Mouse (Mus musculus) left cerebral cortex, adult 8-10 months (tissue): ENCODE measurements around the gene Gsdme. TPM values are rescaled to one million over a fixed set of nuclear protein-coding genes. Genes with fewer than 3 reads are reported as not detected.

Experiments
- DNase-seq, 2 experiments: peaks; one replicate each; pipeline ENCODE4 v3.0.0; 2022; ENCODE audit warnings: low spot score in 2 of 2
- total RNA-seq, 4 experiments: library from RNA; stranded (reverse); gene quantifications; 2 replicates each; pipeline ENCODE4 v1.2.4; 2022

The Gsdme gene
- total RNA-seq, 4 experiments from 2014 or later = 14.1 to 14.8 (median 14.3) TPM

GRCm38 (mm10) chr6:50191605-50192004 is 72.1 kb downstream of the Gsdme start:
- DNase-seq = no peak

DNA sequence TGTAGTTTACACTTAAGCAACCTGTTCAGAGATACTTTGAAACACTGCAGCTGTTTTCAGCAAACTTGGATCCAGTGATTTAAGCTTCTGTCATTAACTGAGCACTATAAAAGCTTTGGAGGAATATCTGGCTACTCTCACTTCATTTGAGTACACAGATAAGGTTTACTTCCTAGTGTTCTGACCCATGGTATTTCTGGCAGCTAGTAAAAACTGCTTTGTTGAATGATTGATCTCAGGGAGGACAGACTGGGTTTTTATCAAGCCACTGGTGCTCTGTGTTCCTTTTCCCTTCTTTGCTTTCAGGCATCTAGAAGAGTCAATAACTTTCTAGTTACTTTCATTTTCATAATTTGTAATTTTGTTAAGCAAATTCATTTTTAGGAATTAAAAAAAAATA is 74.3 kb downstream of the Gsdme start:
- no peak for DNase-seq

DNA sequence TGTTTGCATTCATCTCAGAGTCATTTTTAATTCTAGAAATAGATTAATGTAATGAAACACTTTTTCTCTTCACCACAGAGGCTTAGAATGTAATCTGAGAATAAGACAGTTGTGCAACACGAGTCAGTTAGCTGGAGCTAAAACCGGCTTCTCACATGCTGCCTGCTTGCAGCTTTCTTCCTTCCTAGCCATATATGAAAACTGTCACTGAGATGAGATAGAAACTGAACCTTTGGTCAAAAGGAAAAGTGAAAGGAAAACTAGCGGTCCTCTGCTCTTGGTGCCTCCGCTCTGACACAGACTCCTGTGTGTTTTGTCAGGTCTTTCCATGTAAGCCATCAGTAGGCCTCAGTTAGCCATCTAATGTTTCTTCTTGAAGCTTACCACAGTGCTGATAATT is 75.7 kb downstream of the Gsdme start:
- no peak for DNase-seq

DNA sequence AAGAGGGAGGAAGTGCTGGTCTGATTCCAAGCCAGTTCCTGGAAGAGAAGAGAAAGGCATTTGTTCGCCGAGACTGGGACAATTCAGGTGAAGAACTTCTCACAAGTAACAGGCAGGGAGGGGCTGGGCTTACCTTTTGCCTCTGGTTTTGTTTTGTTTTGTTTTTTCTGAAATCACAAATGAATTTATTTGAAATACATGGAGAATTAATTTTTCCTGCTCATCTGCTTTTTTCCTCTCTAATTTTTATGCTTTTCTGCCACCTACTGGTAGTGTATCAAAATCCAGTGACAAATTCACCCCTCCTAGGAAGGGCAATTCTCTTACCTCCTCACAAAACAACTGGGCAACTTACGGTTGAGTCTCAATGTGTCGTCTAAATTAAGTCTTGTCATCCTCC is 83.5 kb downstream of the Gsdme start:
- no peak for DNase-seq

GRCm38 (mm10) chr6:50175736-50176135 is 87.9 kb downstream of the Gsdme start:
- DNase-seq = no peak

DNA sequence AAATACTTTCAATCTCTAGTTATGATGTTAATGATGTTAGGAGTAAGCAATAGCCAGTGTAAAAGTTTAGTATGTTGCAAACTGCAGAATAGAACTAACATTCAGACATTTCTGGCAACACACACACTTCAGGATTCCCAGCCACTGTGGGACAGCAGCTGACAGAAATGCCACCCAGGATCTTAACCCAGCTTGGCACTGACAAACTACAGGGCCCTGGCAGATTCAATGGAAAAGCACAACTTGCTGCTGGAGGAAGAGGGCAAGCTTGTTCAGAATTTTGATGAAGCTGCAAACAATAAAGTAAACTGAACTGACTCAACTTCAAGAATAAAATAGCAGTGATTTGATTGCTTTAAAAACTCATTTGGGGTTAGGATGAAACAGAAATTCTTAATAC is 93.9 kb downstream of the Gsdme start:
- DNase-seq = no peak

DNA sequence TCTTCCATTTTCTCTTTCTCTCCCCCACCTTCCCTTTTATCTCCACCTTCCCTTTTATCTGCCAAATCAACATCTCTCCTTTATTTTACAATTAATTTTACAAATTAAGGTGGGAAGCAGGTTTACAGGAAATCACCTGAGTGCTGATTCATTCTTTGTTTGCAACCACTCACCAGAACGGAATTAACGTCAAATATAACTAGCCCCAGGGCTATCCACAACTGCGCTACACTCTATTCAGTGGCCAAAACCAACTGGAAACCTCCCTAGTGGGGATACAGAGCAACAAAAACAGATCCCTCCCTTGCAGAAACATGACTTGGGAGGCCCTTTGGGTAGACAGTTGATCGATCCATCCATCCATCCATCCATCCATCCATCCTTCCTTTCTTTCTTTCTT is 94.8 kb downstream of the Gsdme start:
- no peak for DNase-seq

DNA sequence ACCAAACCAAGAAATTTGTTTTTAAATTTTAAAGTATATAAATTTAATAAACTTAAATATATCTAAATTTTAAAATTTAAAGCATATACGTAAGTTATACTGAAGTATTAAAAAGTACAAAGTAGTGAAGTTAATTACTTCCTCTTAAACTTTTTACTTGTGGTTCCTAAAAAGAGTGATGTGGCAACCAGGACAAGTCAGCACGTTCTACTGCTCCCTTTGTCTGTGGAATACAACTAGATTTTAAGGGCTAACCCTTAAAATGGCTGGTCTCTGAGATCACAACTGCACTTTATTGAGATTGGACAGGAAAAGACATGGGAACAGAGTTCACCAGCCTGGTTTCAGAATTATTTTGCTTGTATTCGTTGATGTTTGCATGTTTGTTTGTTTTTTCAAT is 100.6 kb downstream of the Gsdme start:
- no peak for DNase-seq

- no peak for DNase-seq
Measured at GRCm38 (mm10) chr6:50159842-50160241, 103.8 kb downstream of the Gsdme start.

DNA sequence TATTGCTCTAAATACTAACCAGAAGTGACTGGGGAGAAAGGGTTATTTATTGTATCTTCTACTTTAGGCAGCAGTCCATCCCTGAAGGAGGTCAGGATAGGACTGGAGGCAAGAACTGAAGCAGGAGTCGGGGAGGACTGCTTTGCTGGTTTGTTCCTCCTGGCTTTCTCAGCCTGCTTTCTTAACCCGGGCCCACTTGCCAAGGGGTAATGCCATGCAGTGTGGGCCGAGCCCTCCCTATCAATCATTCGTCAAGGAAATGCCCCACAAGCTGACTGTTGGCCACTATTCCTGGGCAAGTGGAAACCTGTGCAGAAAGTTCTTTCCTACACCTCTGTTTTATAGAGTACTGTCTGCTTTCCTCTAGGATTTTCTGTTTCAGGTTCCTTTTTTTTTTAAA is 114.3 kb downstream of the Gsdme start:
- DNase-seq = no peak

GRCm38 (mm10) chr6:50146158-50146557 is 117.5 kb downstream of the Gsdme start:
- no peak for DNase-seq

- DNase-seq = no peak
Measured at GRCm38 (mm10) chr6:50139526-50139925, 124.1 kb downstream of the Gsdme start.

Other genes starting within 250 kb of the Gsdme start
- gene Mpp6, start 153.6 kb downstream of the Gsdme start, total RNA-seq = 10 to 100 TPM; 80.6 to 86.2 (median 83.3) TPM
- 10 to 100 TPM; 31.7 to 34.6 (median 33.9) TPM for gene Osbpl3, start 192.3 kb upstream of the Gsdme start, total RNA-seq